Mouse (Mus musculus) myocyte (in vitro differentiated cells): ENCODE measurements at regions not wholly inside any gene's neighbourhood (a gene's known extent, or its start where the extent isn't known, plus 50 kb on each side); places are given as distances from the start of the nearest gene placed in this dataset.

ENCODE experiments used
- H3K27me3 ChIP-seq: one replicate; pipeline ENCODE4 v1.6.1; 2011; ENCODE audit not compliant: control insufficient read depth, insufficient read depth, insufficient read length
- H3K36me3 ChIP-seq: one replicate; pipeline ENCODE4 v1.6.1; 2011; ENCODE audit not compliant: control insufficient read depth, insufficient read depth
- H3K4me2 ChIP-seq: one replicate; pipeline ENCODE4 v1.6.1; 2011; ENCODE audit warnings: low read depth, control low read depth
- H3K4me3 ChIP-seq: one replicate; pipeline ENCODE4 v1.5.1; 2011; ENCODE audit warnings: mild to moderate bottlenecking, control low read depth, moderate library complexity
- H3K79me2 ChIP-seq: one replicate; pipeline ENCODE4 v1.6.1; 2011; ENCODE audit not compliant: control insufficient read depth, insufficient read depth
- H3ac ChIP-seq: one replicate; pipeline ENCODE4 v1.6.1; 2011; ENCODE audit not compliant: control insufficient read depth, insufficient read length
- CEBPB ChIP-seq: IDR thresholded peaks from 2 replicates; pipeline ENCODE4 v1.6.1; 2011; ENCODE audit warnings: mild to moderate bottlenecking, moderate library complexity; ENCODE audit not compliant: poor library complexity, insufficient read depth, severe bottlenecking
- E2F4 ChIP-seq: IDR thresholded peaks from one replicate; pipeline ENCODE4 v1.6.1; 2011; ENCODE audit warnings: mild to moderate bottlenecking, control low read depth, moderate library complexity; ENCODE audit not compliant: insufficient read depth
- MAX ChIP-seq: IDR thresholded peaks from one replicate; pipeline ENCODE4 v1.6.1; 2011; ENCODE audit warnings: low read depth, mild to moderate bottlenecking, control low read depth
- MYOD1 ChIP-seq, 3 experiments: IDR thresholded peaks; one replicate each; pipeline ENCODE4 v1.6.1; 2011; ENCODE audit warnings: control low read depth in 2 of 3, low read depth in 2 of 3, mild to moderate bottlenecking in 2 of 3, moderate library complexity in 1 of 3; ENCODE audit not compliant: insufficient read length in 2 of 3, control insufficient read depth in 1 of 3
- MYOG ChIP-seq, 3 experiments: IDR thresholded peaks; one replicate each; pipeline ENCODE4 v1.6.1; 2011; ENCODE audit warnings: control low read depth in 2 of 3, low read depth in 2 of 3, mild to moderate bottlenecking in 2 of 3; ENCODE audit not compliant: insufficient read length in 2 of 3, control insufficient read depth in 1 of 3, insufficient read depth in 1 of 3
- POLR2A ChIP-seq: IDR thresholded peaks from one replicate; pipeline ENCODE4 v1.6.1; 2011; ENCODE audit warnings: low read depth, mild to moderate bottlenecking, control low read depth, moderate library complexity; ENCODE audit not compliant: insufficient read length
- POLR2AphosphoS2 ChIP-seq: IDR thresholded peaks from one replicate; pipeline ENCODE4 v1.6.1; 2011; ENCODE audit warnings: low read depth, control low read depth; ENCODE audit not compliant: insufficient read length
- REST ChIP-seq: IDR thresholded peaks from one replicate; pipeline ENCODE4 v1.6.1; 2011; ENCODE audit warnings: mild to moderate bottlenecking, control low read depth, moderate library complexity; ENCODE audit not compliant: insufficient read depth, insufficient read length
- SRF ChIP-seq: IDR thresholded peaks from one replicate; pipeline ENCODE4 v1.6.1; 2011; ENCODE audit warnings: low read depth; ENCODE audit not compliant: control insufficient read depth, insufficient read length
- TCF12 ChIP-seq: IDR thresholded peaks from one replicate; pipeline ENCODE4 v1.6.1; 2011; ENCODE audit warnings: mild to moderate bottlenecking, control low read depth; ENCODE audit not compliant: poor library complexity, insufficient read depth, severe bottlenecking
- TCF3 ChIP-seq: IDR thresholded peaks from one replicate; pipeline ENCODE4 v1.6.1; 2011; ENCODE audit warnings: low read depth, control low read depth; ENCODE audit not compliant: insufficient read length
- USF1 ChIP-seq: IDR thresholded peaks from one replicate; pipeline ENCODE4 v1.6.1; 2011; ENCODE audit warnings: low read depth, mild to moderate bottlenecking, control low read depth, moderate library complexity

DNA sequence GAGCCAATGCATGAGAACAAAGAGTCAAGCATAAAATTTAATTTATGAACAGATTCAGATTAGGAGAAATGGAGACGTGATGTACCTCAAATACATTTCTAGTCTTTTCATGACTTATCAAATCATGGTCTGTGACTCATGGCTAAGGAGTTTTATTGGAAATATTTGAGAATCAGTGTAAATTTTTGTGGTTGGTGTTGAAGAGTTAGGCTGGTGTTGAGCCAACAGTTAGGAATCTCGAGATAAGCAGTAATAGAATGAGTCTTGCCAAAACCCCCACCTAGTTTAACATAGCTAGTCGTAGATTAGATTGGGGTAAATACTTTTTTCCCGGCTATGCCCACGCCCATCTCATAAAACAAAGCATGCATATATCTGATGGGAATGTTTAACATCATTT lies 462.0 kb upstream of the Gm10306 start:
- TF ChIP-seq POLR2A (no peak), POLR2AphosphoS2 (no peak)
- Histone ChIP-seq H3K27me3 (no peaks in the 10 kb centered on the region), H3ac (no peak overlapping the region)

DNA sequence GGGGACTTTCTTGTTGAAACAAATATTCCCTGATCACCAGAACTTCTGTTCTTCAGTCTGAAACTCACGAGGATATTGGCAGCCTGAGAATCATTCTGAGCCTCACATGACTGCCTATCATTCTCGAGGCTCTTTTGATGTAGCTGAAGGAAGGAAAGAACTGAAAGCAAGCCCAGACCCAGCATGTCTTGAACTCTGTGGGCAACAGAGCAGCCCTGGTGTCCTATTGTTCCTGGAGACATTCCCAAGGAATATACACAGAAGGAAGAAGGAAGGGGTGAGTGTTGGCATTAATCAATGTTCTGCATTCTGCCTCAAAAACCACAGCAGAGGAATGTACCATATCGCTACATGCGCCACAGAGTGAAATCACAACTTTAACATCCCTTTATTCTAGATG lies 449.4 kb upstream of the Gm10306 start:
- H3K4me3 ChIP-seq, result no peak overlapping the region
- H3K4me2 ChIP-seq, result no peak overlapping the region
- no peak for TF ChIP-seq MAX
- H3K36me3 ChIP-seq, result no peaks in the 10 kb centered on the region
- H3K27me3 ChIP-seq, result no peaks in the 10 kb centered on the region
- H3ac ChIP-seq, result no peak overlapping the region
- no peaks in the 10 kb centered on the region for H3K79me2 ChIP-seq

More for the DNA sequence above, 462.0 kb upstream of the Gm10306 start:
- Histone ChIP-seq H3K36me3 (no peaks in the 10 kb centered on the region), H3K4me3 (no peak overlapping the region), H3K79me2 (no peaks in the 10 kb centered on the region), H3K4me2 (no peak overlapping the region)

DNA sequence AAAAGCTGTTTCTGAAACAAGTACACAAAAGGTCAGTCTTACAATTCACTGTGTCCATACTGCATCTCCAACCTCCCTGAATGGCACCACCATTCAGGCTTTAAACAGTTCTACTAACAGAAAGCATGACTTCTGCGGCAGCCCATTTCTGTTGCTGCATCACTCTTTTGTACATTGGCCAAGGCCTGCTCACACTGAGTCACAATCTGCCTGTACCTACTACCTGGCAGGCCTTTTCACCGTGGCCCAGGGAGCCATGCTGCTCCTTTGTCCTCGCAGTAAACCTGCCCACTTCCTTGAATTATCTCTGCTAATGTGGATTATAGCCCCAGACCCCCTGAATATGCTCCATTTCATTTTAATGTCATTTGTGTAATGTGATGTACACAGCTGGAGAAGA lies 439.5 kb upstream of the Gm10306 start:
- Histone ChIP-seq H3K4me2 (no peak overlapping the region), H3K4me3 (no peak overlapping the region), H3K27me3 (no peaks in the 10 kb centered on the region), H3ac (no peak overlapping the region), H3K79me2 (no peaks in the 10 kb centered on the region), H3K36me3 (no peaks in the 10 kb centered on the region)
- TF ChIP-seq TCF3 (no peak), MAX (no peak), CEBPB (no peak), TCF12 (no peak), USF1 (no peak), MYOD1 (IDR thresholded peaks at IDR 0.05; ENCODE audit: control insufficient read depth in 1 of 3, insufficient read length in 2 of 3, low read depth in 2 of 3) (no peak), SRF (no peak), POLR2AphosphoS2 (no peak), MYOG (IDR thresholded peaks at IDR 0.05; ENCODE audit: control insufficient read depth in 1 of 3, insufficient read depth in 1 of 3, insufficient read length in 2 of 3, low read depth in 2 of 3) (no peak), POLR2A (no peak), REST (no peak), E2F4 (no peak)

DNA sequence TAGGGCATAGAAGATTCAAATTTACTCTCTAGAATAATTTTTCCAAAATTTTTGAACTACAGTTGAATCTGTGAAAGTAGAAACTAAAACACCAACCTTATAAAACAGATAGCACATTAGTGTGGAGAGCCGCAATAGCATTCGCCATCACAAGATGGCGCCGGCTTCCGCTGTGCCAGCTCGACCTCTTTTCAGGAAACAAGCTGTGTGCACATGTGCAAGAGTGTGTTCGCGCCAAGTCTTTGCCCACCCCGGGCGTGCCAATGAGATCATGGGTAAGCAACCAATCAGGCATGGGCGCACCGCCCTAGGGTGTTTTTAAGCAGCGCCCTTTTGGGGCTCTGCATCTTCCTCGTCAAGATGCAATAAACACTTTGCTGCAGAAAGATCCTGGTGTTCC lies 432.2 kb upstream of the Gm10306 start:
- H3K36me3 ChIP-seq, result no peaks in the 10 kb centered on the region
- TF ChIP-seq MAX (no peak), POLR2A (no peak), E2F4 (no peak), TCF12 (no peak), REST (no peak), TCF3 (no peak), POLR2AphosphoS2 (no peak), MYOG (IDR thresholded peaks at IDR 0.05; ENCODE audit: control insufficient read depth in 1 of 3, insufficient read depth in 1 of 3, insufficient read length in 2 of 3, low read depth in 2 of 3) (no peak), MYOD1 (IDR thresholded peaks at IDR 0.05; ENCODE audit: control insufficient read depth in 1 of 3, insufficient read length in 2 of 3, low read depth in 2 of 3) (no peak), CEBPB (no peak), USF1 (no peak), SRF (no peak)
- H3K4me2 ChIP-seq, result no peak overlapping the region
- H3K4me3 ChIP-seq, result no peak overlapping the region
- H3ac ChIP-seq, result no peak overlapping the region
- H3K79me2 ChIP-seq, result no peaks in the 10 kb centered on the region
- H3K27me3 ChIP-seq, result no peaks in the 10 kb centered on the region

DNA sequence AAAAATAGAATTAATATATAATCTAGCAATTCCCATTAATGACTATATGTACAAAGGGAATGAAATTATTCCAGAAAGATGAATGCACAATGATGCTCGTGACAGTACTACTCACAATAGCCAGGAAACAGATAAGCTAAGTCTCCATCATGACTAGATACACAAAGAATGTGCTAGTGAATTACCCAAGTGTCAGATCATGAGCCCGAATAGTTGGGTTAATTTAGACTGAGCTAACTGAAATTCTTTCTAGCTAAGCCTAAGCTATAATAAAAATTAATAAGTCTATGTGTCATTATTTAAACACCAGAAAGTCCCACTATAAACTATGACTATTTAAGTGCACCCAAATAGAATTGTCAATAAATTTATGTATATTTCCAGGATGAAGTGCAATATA lies 418.4 kb upstream of the Gm10306 start:
- H3K27me3 ChIP-seq, result no peaks in the 10 kb centered on the region
- H3ac ChIP-seq, result no peak overlapping the region
- no peaks in the 10 kb centered on the region for H3K79me2 ChIP-seq
- TF ChIP-seq REST, result no peak
- no peak for TF ChIP-seq SRF
- no peak for TF ChIP-seq MAX
- TF ChIP-seq MYOG (IDR thresholded peaks at IDR 0.05; ENCODE audit: control insufficient read depth in 1 of 3, insufficient read depth in 1 of 3, insufficient read length in 2 of 3, low read depth in 2 of 3), result no peak
- no peak for TF ChIP-seq TCF12
- no peak for TF ChIP-seq E2F4
- TF ChIP-seq CEBPB, result no peak
- TF ChIP-seq TCF3, result no peak
- TF ChIP-seq POLR2A, result no peak
- TF ChIP-seq MYOD1 (IDR thresholded peaks at IDR 0.05; ENCODE audit: control insufficient read depth in 1 of 3, insufficient read length in 2 of 3, low read depth in 2 of 3), result no peak
- TF ChIP-seq POLR2AphosphoS2, result no peak
- no peak for TF ChIP-seq USF1
- no peak overlapping the region for H3K4me2 ChIP-seq
- no peaks in the 10 kb centered on the region for H3K36me3 ChIP-seq
- no peak overlapping the region for H3K4me3 ChIP-seq
